Mouse (Mus musculus) intestine, embryonic 14.5 days (tissue): Measurements from ENCODE around the gene Dgka. TPM values are rescaled to one million over a fixed set of nuclear protein-coding genes. Genes with fewer than 3 reads are reported as not detected.
"Not testable (repeated sequence)": the region's sequence is repeated elsewhere in the genome, so short reads cannot be mapped to it uniquely, and the experiment has no call there.

Source experiments
- ATAC-seq: fragments of 200-750 bp; cut with Nextera tagmentation; replicated peaks from 2 replicates; pipeline ENCODE4 v1.8.0; 2017; ENCODE audit warnings: low read depth, moderate number of reproducible peaks, moderate TSS enrichment, moderate library complexity; ENCODE audit not compliant: low FRiP score, low TSS enrichment
- DNase-seq: peaks from one replicate; pipeline ENCODE4 v3.0.0-alpha.2; 2018; ENCODE audit warnings: low spot score
- H3K27ac ChIP-seq: fragments of 300-500 bp; sonication (generic); 2 replicates; pipeline ENCODE4 v1.5.1; 2014; ENCODE audit warnings: low read depth, mild to moderate bottlenecking, control low read depth
- H3K27me3 ChIP-seq: fragments of 300-500 bp; sonication (generic); replicated peaks from 2 replicates; pipeline ENCODE4 v1.6.1; 2014; ENCODE audit warnings: low read length, control low read depth; ENCODE audit not compliant: control insufficient read depth, insufficient read depth
- H3K36me3 ChIP-seq: fragments of 300-500 bp; sonication (generic); 2 replicates; pipeline ENCODE4 v1.6.1; 2014; ENCODE audit warnings: low read length, control low read depth; ENCODE audit not compliant: control insufficient read depth, insufficient read depth
- H3K4me1 ChIP-seq: fragments of 300-500 bp; sonication (generic); replicated peaks from 2 replicates; pipeline ENCODE4 v1.6.1; 2014; ENCODE audit warnings: low read length, control low read depth, mixed read lengths; ENCODE audit not compliant: control insufficient read depth, insufficient read depth
- H3K4me2 ChIP-seq: fragments of 300-500 bp; sonication (generic); 2 replicates; pipeline ENCODE4 v1.6.1; 2014; ENCODE audit warnings: low read length
- H3K4me3 ChIP-seq: fragments of 300-500 bp; sonication (generic); 2 replicates; pipeline ENCODE4 v1.5.1; 2014; ENCODE audit warnings: low read depth, low read length, control low read depth, mixed read lengths
- H3K9ac ChIP-seq: fragments of 300-500 bp; sonication (generic); 2 replicates; pipeline ENCODE4 v1.6.1; 2014; ENCODE audit warnings: mild to moderate bottlenecking, low read length
- H3K9me3 ChIP-seq: fragments of 300-500 bp; sonication (generic); 2 replicates; pipeline ENCODE4 v1.6.1; 2016; ENCODE audit warnings: low read length, control low read depth; ENCODE audit not compliant: control insufficient read depth
- WGBS: fragments of 180-500 bp; shearing (Covaris S2); extraction: QIAGEN DNeasy Blood & Tissue Kit; methylation state at CpG from one replicate; pipeline ENCODE4 v1.1.7; 2014; 5-methylcytosine and 5-hydroxymethylcytosine counted together
- polyA plus RNA-seq: library from polyadenylated mRNA; unstranded; fragments of >200 nt; fragmentation: Nextera tagmentation; extraction: Ambion mirVana; gene quantifications from 2 replicates; pipeline ENCODE4 v1.2.1, GENCODE M21; 2014

The Dgka gene
- polyA plus RNA-seq, 1 experiment from 2014 or later: 5.9 TPM

GRCm38 (mm10) chr10:128715559-128716537 is 28.8 kb downstream of the Dgka start:
- Histone ChIP-seq H3K4me3 (no peak overlapping the region), H3K27ac (no peak overlapping the region), H3K9me3 (no peaks in the 10 kb centered on the region), H3K27me3 (no peaks in the 10 kb centered on the region), H3K9ac (no peak overlapping the region), H3K4me2 (no peak overlapping the region), H3K4me1 (no peaks in the 10 kb centered on the region), H3K36me3 (no peaks in the 10 kb centered on the region)
- 86% methylated on average over 19 of the region's 19 CpGs for WGBS
- DNase-seq: no peak
- no peak for ATAC-seq

DNA sequence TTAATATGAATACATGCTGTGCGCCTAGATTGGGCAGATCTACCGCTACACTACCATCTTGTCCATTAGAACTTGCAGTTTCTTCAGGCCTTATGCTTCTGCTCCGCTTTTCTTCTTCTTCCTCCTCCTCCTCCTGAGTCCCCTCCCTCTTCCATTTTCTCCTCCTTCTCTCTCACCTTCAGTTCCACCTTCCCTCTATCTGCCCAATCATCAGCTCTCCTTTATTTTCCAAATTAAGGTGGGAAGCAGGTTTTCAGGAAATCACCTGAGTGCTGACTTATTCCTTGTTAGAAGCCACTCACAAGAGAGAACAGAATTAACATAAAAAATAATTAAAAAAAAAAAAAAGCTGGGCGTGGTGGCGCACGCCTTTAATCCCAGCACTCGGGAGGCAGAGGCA is 33.3 kb downstream of the Dgka start:
- not testable (repeated sequence) for H3K9ac ChIP-seq, H3K27ac ChIP-seq, H3K4me1 ChIP-seq, H3K4me2 ChIP-seq, H3K4me3 ChIP-seq, DNase-seq, ATAC-seq, H3K27me3 ChIP-seq, H3K36me3 ChIP-seq, H3K9me3 ChIP-seq
- 92% methylated on average over 7 of the region's 7 CpGs for whole genome bisulfite sequencing

DNA sequence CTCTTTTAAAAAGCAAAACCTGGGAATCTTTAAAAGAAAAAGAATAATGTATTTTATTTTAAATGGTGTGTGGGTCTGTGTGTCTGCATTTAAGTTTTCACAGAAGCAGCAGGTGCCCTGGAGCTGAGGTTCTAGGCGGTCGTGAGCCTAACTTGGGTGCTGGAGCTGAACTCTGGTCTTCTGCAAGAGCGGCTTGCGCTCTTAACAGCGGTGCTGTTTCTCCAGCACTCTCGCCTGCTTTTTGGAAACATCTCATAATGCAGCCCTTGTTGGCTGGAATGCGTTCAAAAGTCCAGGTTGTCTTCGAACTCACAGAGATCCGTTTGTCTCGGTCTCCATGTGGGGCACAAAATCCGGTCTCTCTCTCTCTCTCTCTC is 39.4 kb downstream of the Dgka start:
- Histone ChIP-seq H3K9me3 (no peaks in the 10 kb centered on the region), H3K27ac (peak overlapping the region; percentile 98), H3K9ac (peak overlapping the region; percentile 89), H3K27me3 (no peaks in the 10 kb centered on the region), H3K4me2 (peak overlapping the region; percentile 77), H3K36me3 (peaks cover 27% of the 10 kb centered on the region), H3K4me1 (peaks cover 18% of the 10 kb centered on the region), H3K4me3 (peak overlapping the region; percentile 87)
- WGBS: 11% methylated on average over 11 of the region's 11 CpGs
- ATAC-seq (peak; percentile 22), DNase-seq (peak; percentile 64)

DNA sequence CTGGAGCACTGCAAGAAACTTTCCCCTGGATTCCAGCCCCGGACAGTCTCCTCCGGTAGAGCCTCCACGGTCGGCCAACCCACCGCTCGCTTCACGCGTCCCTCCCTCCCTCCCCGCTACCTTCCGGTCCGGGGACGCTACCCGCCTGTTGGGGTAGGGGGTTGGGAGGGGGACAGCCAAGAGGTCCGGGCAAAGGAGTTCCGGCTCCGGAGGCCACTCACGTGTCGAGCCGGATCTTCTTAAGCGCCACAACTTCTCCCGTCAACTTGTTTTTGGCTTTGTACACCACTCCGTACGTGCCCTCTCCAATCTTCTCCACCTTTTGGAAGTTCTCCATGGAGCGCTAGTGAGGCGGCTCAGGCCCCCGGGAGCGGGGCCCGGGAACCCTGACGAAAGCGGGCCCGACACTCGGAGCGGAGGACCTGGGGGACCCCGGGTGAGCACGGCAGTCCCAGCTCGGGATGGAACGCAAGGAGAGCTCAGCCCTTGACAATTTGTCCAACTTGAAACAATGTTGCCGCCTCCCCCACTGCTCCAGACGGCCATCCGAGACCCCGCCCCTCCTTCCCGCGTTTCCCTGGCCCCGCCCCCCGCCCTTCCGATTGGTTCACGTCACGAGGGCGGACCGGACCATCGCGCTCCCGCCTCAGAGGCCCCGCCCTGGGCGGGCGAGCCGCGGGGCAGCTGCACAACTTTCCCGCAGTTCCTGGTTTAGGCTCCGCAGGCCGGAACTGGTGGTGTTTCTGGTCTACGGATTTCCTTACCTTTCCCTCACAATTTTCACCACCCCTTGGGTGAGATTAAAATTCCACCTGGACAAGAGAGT is 40.0 kb downstream of the Dgka start, which contains the start of gene Cdk2:
Gene Cdk2 (minus strand): TSS at position 541 of the 826 bp plus-strand sequence.
- Histone ChIP-seq H3K4me1 (peaks cover 18% of the 10 kb centered on the region), H3K36me3 (peaks cover 33% of the 10 kb centered on the region), H3K4me3 (peak within 1 kb of the TSS; percentile 87), H3K27me3 (no peaks in the 10 kb centered on the region), H3K9me3 (no peaks in the 10 kb centered on the region), H3K27ac (peak within 1 kb of the TSS; percentile 98), H3K4me2 (peak within 1 kb of the TSS; percentile 77), H3K9ac (peak within 1 kb of the TSS; percentile 89)
- peak; percentile 93 for DNase-seq
- under 1% methylated on average over 58 of the region's 62 CpGs for WGBS
- peak; percentile 90 for ATAC-seq

GRCm38 (mm10) chr10:128703895-128704294 is 40.8 kb downstream of the Dgka start, which contains the start of gene Pmel:
Gene Pmel (plus strand): TSS chr10:128704195.
- H3K9ac ChIP-seq: peak within 1 kb of the TSS; percentile 89
- H3K4me1 ChIP-seq: peaks cover 18% of the 10 kb centered on the region
- 13% methylated on average over 4 of the region's 4 CpGs for WGBS
- peak within 1 kb of the TSS; percentile 77 for H3K4me2 ChIP-seq
- no peaks in the 10 kb centered on the region for H3K27me3 ChIP-seq
- ATAC-seq: no peak
- no peak for DNase-seq
- H3K27ac ChIP-seq: peak within 1 kb of the TSS; percentile 98
- peak within 1 kb of the TSS; percentile 87 for H3K4me3 ChIP-seq
- peaks cover 41% of the 10 kb centered on the region for H3K36me3 ChIP-seq
- H3K9me3 ChIP-seq: no peaks in the 10 kb centered on the region

DNA sequence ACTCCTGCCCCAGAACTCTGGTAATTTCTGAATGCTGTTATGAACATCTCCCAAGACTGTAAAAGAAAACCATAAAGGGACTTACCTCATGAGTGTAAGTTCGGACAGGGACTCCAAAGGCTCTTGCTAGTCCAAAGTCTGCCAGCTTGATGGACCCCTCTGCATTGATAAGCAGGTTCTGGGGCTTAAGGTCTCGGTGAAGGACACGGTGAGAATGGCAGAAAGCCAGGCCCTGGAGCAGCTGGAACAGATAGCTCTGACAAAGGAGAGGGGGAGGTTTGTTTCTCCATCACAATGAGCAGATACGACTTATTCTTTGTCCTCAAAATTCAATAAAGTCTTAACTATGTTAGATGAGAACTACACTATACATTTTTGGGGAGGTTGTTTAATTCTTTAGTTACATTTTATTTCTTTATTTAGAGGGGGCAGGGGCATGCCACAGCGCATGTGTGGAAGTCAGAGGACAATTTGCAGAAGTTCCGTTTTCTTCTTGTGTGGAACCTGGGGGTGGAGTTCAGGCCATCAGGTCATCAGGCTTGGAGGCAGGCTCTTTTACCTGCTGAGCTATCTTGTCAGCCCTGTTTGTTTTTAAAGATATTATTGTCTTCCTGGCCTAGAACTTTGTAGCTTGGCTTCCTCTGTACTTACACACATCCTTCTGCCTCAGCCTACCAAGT is 42.2 kb downstream of the Dgka start:
- H3K36me3 ChIP-seq: peaks cover 53% of the 10 kb centered on the region
- 77% methylated on average over 6 of the region's 6 CpGs for WGBS

GRCm38 (mm10) chr10:128700712-128701111 is 43.9 kb downstream of the Dgka start:
- Histone ChIP-seq H3K4me1 (peaks cover 18% of the 10 kb centered on the region), H3K27ac (no peak overlapping the region), H3K36me3 (peaks cover 53% of the 10 kb centered on the region), H3K9ac (no peak overlapping the region), H3K27me3 (no peaks in the 10 kb centered on the region), H3K4me2 (no peak overlapping the region), H3K4me3 (no peak overlapping the region), H3K9me3 (no peaks in the 10 kb centered on the region)
- DNase-seq: no peak
- ATAC-seq: no peak
- WGBS: 83% methylated on average over 5 of the region's 5 CpGs

More for the DNA sequence above, 42.2 kb downstream of the Dgka start:
- ATAC-seq (no peak), DNase-seq (no peak)
- Histone ChIP-seq H3K9me3 (no peaks in the 10 kb centered on the region), H3K4me1 (peaks cover 18% of the 10 kb centered on the region), H3K9ac (no peak overlapping the region), H3K4me2 (no peak overlapping the region), H3K27ac (no peak overlapping the region), H3K27me3 (no peaks in the 10 kb centered on the region), H3K4me3 (no peak overlapping the region)

- DNase-seq (no peak), ATAC-seq (no peak)
- peaks cover 53% of the 10 kb centered on the region for H3K36me3 ChIP-seq
- H3K4me2 ChIP-seq: no peak overlapping the region
- no peak overlapping the region for H3K9ac ChIP-seq
- H3K27ac ChIP-seq: no peak overlapping the region
- WGBS: 73% methylated on average over 11 of the region's 11 CpGs
- no peaks in the 10 kb centered on the region for H3K9me3 ChIP-seq
- peaks cover 18% of the 10 kb centered on the region for H3K4me1 ChIP-seq
- H3K4me3 ChIP-seq: no peak overlapping the region
- no peaks in the 10 kb centered on the region for H3K27me3 ChIP-seq
These were observed 45.0 kb downstream of the Dgka start for GRCm38 (mm10) chr10:128699611-128700010.
